Mouse (Mus musculus) spleen, embryonic (tissue): ENCODE data around the gene Slco1a5.
"Not testable (repeated sequence)": the region's sequence is repeated elsewhere in the genome, so short reads cannot be mapped to it uniquely, and the experiment has no call there.

ENCODE experiments used
- CTCF ChIA-PET: fragments of 350-600 bp; sonication (Branson Sonifier 250); formaldehyde crosslinking; loops from one replicate; lab custom pipeline; 2022; lab: Charles Lee

Gene Slco1a5

GRCm38 (mm10) chr6:142322881-142323280 lies at the start of gene Slco1a5:
TSS of gene Slco1a5 (minus strand) at chr6:142322981.
- CTCF ChIA-PET: no interaction called here

GRCm38 (mm10) chr6:142369568-142369967 lies 46.8 kb upstream of the Slco1a5 start:
- CTCF ChIA-PET: no interaction called here

GRCm38 (mm10) chr6:142367565-142367964 lies 44.8 kb upstream of the Slco1a5 start:
- CTCF ChIA-PET: no interaction called here

GRCm38 (mm10) chr6:142366473-142367018 lies 43.8 kb upstream of the Slco1a5 start:
- CTCF ChIA-PET: interaction anchor here (0.7 kb wide), 1 partner anchor 24 kb away, joined by 3 read pairs; no protein-coding TSS in a partner anchor

- CTCF ChIA-PET: no interaction called here
Observed at GRCm38 (mm10) chr6:142365742-142366472, 43.1 kb upstream of the Slco1a5 start.

GRCm38 (mm10) chr6:142363019-142363576 lies 40.3 kb upstream of the Slco1a5 start:
- CTCF ChIA-PET: no interaction called here

- CTCF ChIA-PET: no interaction called here
Observed at GRCm38 (mm10) chr6:142362036-142362435, 39.3 kb upstream of the Slco1a5 start.

- CTCF ChIA-PET: no interaction called here
Observed at GRCm38 (mm10) chr6:142357106-142357505, 34.3 kb upstream of the Slco1a5 start.

GRCm38 (mm10) chr6:142352099-142352498 lies 29.3 kb upstream of the Slco1a5 start:
- CTCF ChIA-PET: not testable (repeated sequence)

- CTCF ChIA-PET: interaction anchor here (0.6 kb wide), 1 partner anchor 1594 kb away, joined by 3 read pairs; no protein-coding TSS in a partner anchor
Observed at GRCm38 (mm10) chr6:142347431-142348385, 24.9 kb upstream of the Slco1a5 start.

- CTCF ChIA-PET: no interaction called here
Observed at GRCm38 (mm10) chr6:142346181-142347110, 23.7 kb upstream of the Slco1a5 start.

GRCm38 (mm10) chr6:142345440-142346038 lies 22.8 kb upstream of the Slco1a5 start, which contains the start of gene Pyroxd1:
TSS of gene Pyroxd1 (plus strand) at chr6:142345654.
- CTCF ChIA-PET: interaction anchor here (0.5 kb wide), 1 partner anchor 1699 kb away, joined by 7 read pairs; no protein-coding TSS in a partner anchor

GRCm38 (mm10) chr6:142343561-142343960 lies 20.8 kb upstream of the Slco1a5 start:
- CTCF ChIA-PET: no interaction called here

- CTCF ChIA-PET: no interaction called here
Observed at GRCm38 (mm10) chr6:142339576-142339975, 16.8 kb upstream of the Slco1a5 start.

GRCm38 (mm10) chr6:142338961-142339360 lies 16.2 kb upstream of the Slco1a5 start:
- CTCF ChIA-PET: no interaction called here

GRCm38 (mm10) chr6:142329201-142329600 lies 6.4 kb upstream of the Slco1a5 start:
- CTCF ChIA-PET: no interaction called here

- CTCF ChIA-PET: no interaction called here
Observed at GRCm38 (mm10) chr6:142326598-142326997, 3.8 kb upstream of the Slco1a5 start.

GRCm38 (mm10) chr6:142317106-142317505 lies 5.7 kb downstream of the Slco1a5 start:
- CTCF ChIA-PET: no interaction called here

- CTCF ChIA-PET: no interaction called here
Observed at GRCm38 (mm10) chr6:142314285-142314684, 8.5 kb downstream of the Slco1a5 start.

GRCm38 (mm10) chr6:142305076-142305475 lies 17.7 kb downstream of the Slco1a5 start:
- CTCF ChIA-PET: no interaction called here
